Mouse (Mus musculus): ENCODE results near the gene Atxn2l. TPM values are rescaled to one million over a fixed set of nuclear protein-coding genes. Genes with fewer than 3 reads are reported as not detected.

Gene Atxn2l
- polyA plus RNA-seq, 1 experiment from 2014 or later: 55.1 TPM

DNA sequence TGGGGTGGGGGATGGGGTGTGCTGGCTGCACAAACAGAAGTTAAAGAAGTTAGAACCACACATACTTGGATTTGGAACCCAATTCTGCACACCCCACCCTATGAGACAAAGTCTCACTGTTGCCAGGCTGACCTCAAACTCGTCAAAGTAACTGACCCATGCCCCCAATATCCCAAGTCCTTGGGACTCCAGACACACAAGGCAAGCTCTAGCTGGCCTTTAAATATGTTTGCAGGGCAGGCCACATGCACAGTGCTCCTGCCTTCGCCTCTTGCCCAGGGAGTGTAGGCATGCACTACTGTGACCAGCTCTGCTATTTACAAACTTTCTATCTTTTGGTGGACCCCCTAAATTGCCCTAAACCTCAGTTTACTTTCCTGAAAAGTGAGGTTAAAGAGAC, 48.0 kb downstream of the Atxn2l start:
- Histone ChIP-seq H3K4me1 (replicated peaks; ENCODE audit: control insufficient read depth, insufficient read depth, low read length) (no peaks in the 10 kb centered on the region), H3K36me3 (ENCODE audit: control insufficient read depth, insufficient read depth, low read length) (no peaks in the 10 kb centered on the region), H3K4me2 (replicated peaks; ENCODE audit: low read depth, low read length) (no peak overlapping the region), H3K4me3 (ENCODE audit: low read depth, low read length) (no peak overlapping the region), H3K9me3 (ENCODE audit: control insufficient read depth, low read length) (no peaks in the 10 kb centered on the region), H3K9ac (ENCODE audit: low read depth, low read length) (no peak overlapping the region), H3K27me3 (ENCODE audit: control insufficient read depth, insufficient read depth, low read length) (no peaks in the 10 kb centered on the region), H3K27ac (ENCODE audit: low read depth, low read length) (no peak overlapping the region)
- ATAC-seq (ENCODE audit: low FRiP score) (no peak), DNase-seq (ENCODE audit: low spot score) (no peak)
- 77% methylated on average over 2 of the region's 2 CpGs for WGBS

DNA sequence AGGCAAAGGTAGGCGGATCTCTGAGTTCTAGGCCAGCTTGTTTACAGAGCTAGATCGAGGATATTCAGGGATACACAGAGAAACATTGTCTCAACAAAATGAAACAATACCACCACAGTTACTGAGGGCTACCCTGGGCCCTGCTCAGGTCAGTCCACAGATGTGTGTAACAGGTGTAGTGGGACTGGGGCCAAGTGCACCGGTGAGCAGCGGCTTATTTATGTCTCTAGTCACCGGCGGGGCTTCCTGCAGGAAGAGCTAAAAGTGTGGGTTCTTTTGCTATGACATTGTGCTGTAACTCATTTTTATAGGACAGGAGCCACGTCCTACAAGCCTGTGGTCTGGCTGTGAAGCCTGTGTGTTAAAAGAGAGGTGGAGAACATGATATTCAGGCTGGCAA, 49.4 kb downstream of the Atxn2l start:
- H3K4me3 ChIP-seq (ENCODE audit: low read depth, low read length): no peak overlapping the region
- 84% methylated on average over 7 of the region's 7 CpGs for WGBS

DNA sequence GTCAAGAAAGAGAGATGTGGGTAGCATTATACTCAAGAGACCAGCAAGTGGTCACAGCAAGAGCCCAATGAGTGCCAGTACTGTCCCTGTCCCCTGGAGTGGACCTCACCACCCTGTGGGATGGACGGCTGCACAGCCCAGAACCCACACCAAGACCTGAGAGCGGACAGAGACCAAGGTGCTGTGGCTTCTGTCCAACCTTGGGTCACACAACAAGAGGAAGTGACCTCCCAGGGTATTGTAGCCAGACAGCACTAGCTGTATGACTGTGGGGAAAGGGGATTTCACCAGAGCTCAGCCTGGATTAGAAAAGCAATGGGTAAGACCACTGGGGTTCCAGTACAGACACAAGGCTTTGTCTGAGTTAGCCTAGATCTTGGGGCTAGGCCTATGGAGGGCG, 51.0 kb downstream of the Atxn2l start:
- H3K36me3 ChIP-seq (ENCODE audit: control insufficient read depth, insufficient read depth, low read length): no peaks in the 10 kb centered on the region
- DNase-seq (ENCODE audit: low spot score) (no peak), ATAC-seq (ENCODE audit: low FRiP score) (no peak)
- no peaks in the 10 kb centered on the region for H3K4me1 ChIP-seq (replicated peaks; ENCODE audit: control insufficient read depth, insufficient read depth, low read length)
- H3K4me2 ChIP-seq (replicated peaks; ENCODE audit: low read depth, low read length): no peak overlapping the region
- no peak overlapping the region for H3K27ac ChIP-seq (ENCODE audit: low read depth, low read length)
- 92% methylated on average over 3 of the region's 3 CpGs for WGBS
- H3K9ac ChIP-seq (ENCODE audit: low read depth, low read length): no peak overlapping the region
- no peak overlapping the region for H3K4me3 ChIP-seq (ENCODE audit: low read depth, low read length)
- no peaks in the 10 kb centered on the region for H3K27me3 ChIP-seq (ENCODE audit: control insufficient read depth, insufficient read depth, low read length)
- no peaks in the 10 kb centered on the region for H3K9me3 ChIP-seq (ENCODE audit: control insufficient read depth, low read length)

More for the DNA sequence above, 49.4 kb downstream of the Atxn2l start:
- no peak for ATAC-seq (ENCODE audit: low FRiP score)
- Histone ChIP-seq H3K4me1 (replicated peaks; ENCODE audit: control insufficient read depth, insufficient read depth, low read length) (no peaks in the 10 kb centered on the region), H3K27me3 (ENCODE audit: control insufficient read depth, insufficient read depth, low read length) (no peaks in the 10 kb centered on the region), H3K4me2 (replicated peaks; ENCODE audit: low read depth, low read length) (no peak overlapping the region), H3K9ac (ENCODE audit: low read depth, low read length) (no peak overlapping the region), H3K9me3 (ENCODE audit: control insufficient read depth, low read length) (no peaks in the 10 kb centered on the region), H3K27ac (ENCODE audit: low read depth, low read length) (no peak overlapping the region), H3K36me3 (ENCODE audit: control insufficient read depth, insufficient read depth, low read length) (no peaks in the 10 kb centered on the region)
- DNase-seq (ENCODE audit: low spot score): no peak

DNA sequence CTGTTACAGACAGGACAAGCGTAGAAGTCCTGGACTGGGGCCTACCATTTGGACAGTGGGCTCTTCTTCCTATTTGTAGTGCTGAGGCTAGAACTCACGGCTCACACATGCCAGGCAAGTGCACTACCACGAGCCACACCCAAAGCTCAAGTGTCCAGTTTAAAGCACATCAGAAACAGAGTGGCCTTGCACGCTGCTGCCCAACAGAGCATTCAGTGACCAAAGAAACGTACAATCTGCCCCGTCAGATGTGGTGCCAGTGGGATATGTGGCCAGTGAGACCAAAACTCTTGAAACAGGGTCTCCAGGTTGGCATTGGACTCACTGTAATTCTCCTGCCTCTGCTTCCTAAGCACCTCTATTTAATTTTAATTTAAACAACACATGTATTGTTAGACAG, 52.6 kb downstream of the Atxn2l start:
- ATAC-seq (ENCODE audit: low FRiP score): no peak
- H3K27ac ChIP-seq (ENCODE audit: low read depth, low read length): no peak overlapping the region
- H3K4me3 ChIP-seq (ENCODE audit: low read depth, low read length): no peak overlapping the region
- no peaks in the 10 kb centered on the region for H3K9me3 ChIP-seq (ENCODE audit: control insufficient read depth, low read length)
- H3K27me3 ChIP-seq (ENCODE audit: control insufficient read depth, insufficient read depth, low read length): no peaks in the 10 kb centered on the region
- no peaks in the 10 kb centered on the region for H3K4me1 ChIP-seq (replicated peaks; ENCODE audit: control insufficient read depth, insufficient read depth, low read length)
- DNase-seq (ENCODE audit: low spot score): no peak
- 86% methylated on average over 6 of the region's 6 CpGs for whole genome bisulfite sequencing
- no peaks in the 10 kb centered on the region for H3K36me3 ChIP-seq (ENCODE audit: control insufficient read depth, insufficient read depth, low read length)
- no peak overlapping the region for H3K4me2 ChIP-seq (replicated peaks; ENCODE audit: low read depth, low read length)
- H3K9ac ChIP-seq (ENCODE audit: low read depth, low read length): no peak overlapping the region

DNA sequence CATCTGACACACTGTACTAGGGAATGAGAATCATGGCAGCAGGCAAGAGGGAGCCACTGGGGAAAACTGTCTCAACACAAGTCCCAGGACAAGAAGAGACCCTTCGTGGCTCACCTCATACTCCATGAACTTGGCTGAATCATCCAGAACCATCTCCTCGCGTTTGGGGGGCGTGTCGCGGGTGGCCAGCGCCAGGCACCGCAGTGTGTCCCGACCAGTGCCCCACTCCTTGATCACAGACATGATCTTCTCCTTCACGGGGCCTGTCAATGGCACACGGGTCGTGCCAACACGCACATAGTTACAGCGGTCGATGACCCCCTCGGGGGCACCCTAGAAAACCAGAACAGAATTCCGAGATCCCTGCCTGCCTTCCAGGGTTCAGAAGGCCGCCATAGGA, 53.2 kb downstream of the Atxn2l start:
- no peaks in the 10 kb centered on the region for H3K27me3 ChIP-seq (ENCODE audit: control insufficient read depth, insufficient read depth, low read length)
- 92% methylated on average over 18 of the region's 18 CpGs for WGBS
- no peak overlapping the region for H3K27ac ChIP-seq (ENCODE audit: low read depth, low read length)
- no peak overlapping the region for H3K4me3 ChIP-seq (ENCODE audit: low read depth, low read length)
- H3K9ac ChIP-seq (ENCODE audit: low read depth, low read length): no peak overlapping the region
- ATAC-seq (ENCODE audit: low FRiP score) (no peak), DNase-seq (ENCODE audit: low spot score) (no peak)
- H3K4me2 ChIP-seq (replicated peaks; ENCODE audit: low read depth, low read length): no peak overlapping the region
- no peaks in the 10 kb centered on the region for H3K4me1 ChIP-seq (replicated peaks; ENCODE audit: control insufficient read depth, insufficient read depth, low read length)
- no peaks in the 10 kb centered on the region for H3K36me3 ChIP-seq (ENCODE audit: control insufficient read depth, insufficient read depth, low read length)
- no peaks in the 10 kb centered on the region for H3K9me3 ChIP-seq (ENCODE audit: control insufficient read depth, low read length)

DNA sequence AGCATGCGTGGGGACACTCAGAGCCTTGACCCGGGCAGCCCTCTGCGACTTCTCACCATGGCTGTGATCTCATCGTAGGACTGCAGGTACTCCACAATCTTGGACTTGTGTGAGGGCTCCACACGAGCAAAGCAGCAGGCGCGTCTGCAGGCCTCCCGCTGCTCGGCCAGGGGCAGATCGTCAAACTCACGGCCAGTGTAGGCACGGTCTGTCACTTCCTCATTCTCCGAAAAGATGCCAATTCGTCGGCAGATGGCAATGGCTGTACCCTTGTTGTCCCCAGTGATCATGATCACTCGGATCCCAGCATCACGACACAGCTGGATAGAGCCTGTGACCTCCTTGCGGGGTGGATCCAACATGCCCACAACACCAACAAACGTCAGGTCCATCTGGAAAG, 54.8 kb downstream of the Atxn2l start:
- ATAC-seq (ENCODE audit: low FRiP score) (no peak), DNase-seq (ENCODE audit: low spot score) (no peak)
- WGBS: 93% methylated on average over 19 of the region's 19 CpGs
- Histone ChIP-seq H3K27me3 (ENCODE audit: control insufficient read depth, insufficient read depth, low read length) (no peaks in the 10 kb centered on the region), H3K4me2 (replicated peaks; ENCODE audit: low read depth, low read length) (no peak overlapping the region), H3K4me3 (ENCODE audit: low read depth, low read length) (no peak overlapping the region), H3K27ac (ENCODE audit: low read depth, low read length) (no peak overlapping the region), H3K9ac (ENCODE audit: low read depth, low read length) (no peak overlapping the region), H3K36me3 (ENCODE audit: control insufficient read depth, insufficient read depth, low read length) (no peaks in the 10 kb centered on the region; the same call in 1 of the 2 replicates), H3K9me3 (ENCODE audit: control insufficient read depth, low read length) (no peaks in the 10 kb centered on the region), H3K4me1 (replicated peaks; ENCODE audit: control insufficient read depth, insufficient read depth, low read length) (no peaks in the 10 kb centered on the region)

DNA sequence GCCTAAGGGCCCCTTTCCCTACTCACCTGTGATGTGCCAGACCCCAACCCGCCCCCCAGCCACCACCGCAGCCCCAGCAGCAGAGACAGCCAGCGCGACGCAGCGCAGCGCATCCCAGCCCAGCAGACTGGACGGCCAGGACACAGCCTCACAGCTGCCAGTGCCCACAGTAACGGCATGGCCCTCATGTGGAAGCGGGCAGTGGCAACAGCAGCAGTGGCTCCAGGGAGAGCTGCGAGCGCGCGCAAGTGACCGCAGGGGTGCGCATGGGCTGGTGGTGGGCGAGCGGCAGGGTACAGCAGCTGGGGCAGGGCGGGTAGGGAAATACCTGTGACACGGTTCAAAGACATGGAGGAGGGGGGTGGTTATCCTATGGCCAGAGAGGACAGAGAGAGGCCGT, 57.0 kb downstream of the Atxn2l start:
- 93% methylated on average over 21 of the region's 21 CpGs for WGBS
- H3K9ac ChIP-seq (ENCODE audit: low read depth, low read length): no peak overlapping the region
- no peak for ATAC-seq (ENCODE audit: low FRiP score)

DNA sequence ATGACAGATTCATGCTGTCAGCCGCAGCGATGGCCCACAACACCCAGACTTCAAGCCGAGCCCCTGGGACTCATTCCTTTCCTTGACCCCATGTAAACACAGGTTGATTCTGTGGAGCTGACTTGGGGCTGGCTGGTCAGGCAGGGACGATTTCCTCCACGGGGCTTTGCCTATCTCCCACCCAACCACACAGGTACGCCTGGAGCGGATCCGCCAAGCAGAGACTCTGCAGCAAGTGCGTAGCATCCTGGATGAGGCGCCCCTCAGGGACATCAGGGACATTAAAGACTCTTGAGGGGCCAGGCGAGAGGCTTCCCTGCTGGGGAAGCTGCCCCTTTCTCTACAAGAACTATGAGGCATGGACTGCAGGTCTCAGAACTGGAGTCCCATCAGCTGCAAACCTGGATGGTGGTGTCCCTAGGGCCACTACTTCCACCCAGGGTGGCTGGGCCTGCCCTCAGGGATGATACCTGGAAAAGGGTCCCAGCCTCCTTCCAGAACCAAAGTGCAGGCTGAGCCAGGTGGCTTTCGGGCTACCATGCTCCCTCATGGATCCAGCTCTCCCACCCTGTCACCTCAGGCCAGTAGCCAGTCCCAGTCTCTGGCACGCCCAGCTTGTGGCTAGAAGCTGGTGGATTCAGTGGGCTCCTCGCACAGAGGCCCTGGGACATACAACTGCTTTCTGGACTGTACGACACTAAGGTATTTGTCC, 58.0 kb downstream of the Atxn2l start:
- Histone ChIP-seq H3K4me1 (replicated peaks; ENCODE audit: control insufficient read depth, insufficient read depth, low read length) (no peaks in the 10 kb centered on the region), H3K27me3 (ENCODE audit: control insufficient read depth, insufficient read depth, low read length) (no peaks in the 10 kb centered on the region), H3K4me3 (ENCODE audit: low read depth, low read length) (no peak overlapping the region), H3K9ac (ENCODE audit: low read depth, low read length) (no peak overlapping the region), H3K36me3 (ENCODE audit: control insufficient read depth, insufficient read depth, low read length) (no peaks in the 10 kb centered on the region; the same call in 1 of the 2 replicates), H3K9me3 (ENCODE audit: control insufficient read depth, low read length) (no peaks in the 10 kb centered on the region), H3K4me2 (replicated peaks; ENCODE audit: low read depth, low read length) (no peak overlapping the region), H3K27ac (ENCODE audit: low read depth, low read length) (no peak overlapping the region)
- no peak for DNase-seq (ENCODE audit: low spot score)
- WGBS: 93% methylated on average over 15 of the region's 15 CpGs
- ATAC-seq (ENCODE audit: low FRiP score): no peak

More for the DNA sequence above, 57.0 kb downstream of the Atxn2l start:
- H3K9me3 ChIP-seq (ENCODE audit: control insufficient read depth, low read length): no peaks in the 10 kb centered on the region
- no peak overlapping the region for H3K4me2 ChIP-seq (replicated peaks; ENCODE audit: low read depth, low read length)
- no peak for DNase-seq (ENCODE audit: low spot score)
- H3K27me3 ChIP-seq (ENCODE audit: control insufficient read depth, insufficient read depth, low read length): no peaks in the 10 kb centered on the region
- H3K36me3 ChIP-seq (ENCODE audit: control insufficient read depth, insufficient read depth, low read length): no peaks in the 10 kb centered on the region; the same call in 1 of the 2 replicates
- no peak overlapping the region for H3K27ac ChIP-seq (ENCODE audit: low read depth, low read length)
- H3K4me1 ChIP-seq (replicated peaks; ENCODE audit: control insufficient read depth, insufficient read depth, low read length): no peaks in the 10 kb centered on the region
- H3K4me3 ChIP-seq (ENCODE audit: low read depth, low read length): no peak overlapping the region

DNA sequence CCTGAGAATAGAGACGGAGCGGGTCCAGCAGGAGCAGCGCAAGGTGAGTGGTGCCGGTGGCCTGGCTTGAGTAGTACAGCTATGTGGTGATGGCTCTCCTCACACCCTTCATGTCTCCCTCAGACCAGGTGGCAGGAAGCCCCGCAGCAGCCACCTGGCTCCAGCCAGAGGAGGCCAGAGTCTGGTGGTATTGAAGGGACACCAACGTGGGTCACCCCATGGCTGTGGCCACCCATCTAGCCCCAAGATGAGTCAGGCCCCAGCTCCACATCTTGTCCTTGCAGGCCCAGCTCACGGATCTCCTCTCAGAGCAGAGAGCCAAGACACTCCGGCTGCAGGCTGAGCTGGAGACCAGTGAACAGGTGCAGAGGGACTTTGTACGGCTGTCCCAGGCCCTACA, 58.7 kb downstream of the Atxn2l start:
- Histone ChIP-seq H3K36me3 (ENCODE audit: control insufficient read depth, insufficient read depth, low read length) (no peaks in the 10 kb centered on the region; the same call in 1 of the 2 replicates), H3K4me2 (replicated peaks; ENCODE audit: low read depth, low read length) (no peak overlapping the region), H3K4me1 (replicated peaks; ENCODE audit: control insufficient read depth, insufficient read depth, low read length) (no peaks in the 10 kb centered on the region), H3K9ac (ENCODE audit: low read depth, low read length) (no peak overlapping the region), H3K27me3 (ENCODE audit: control insufficient read depth, insufficient read depth, low read length) (no peaks in the 10 kb centered on the region), H3K4me3 (ENCODE audit: low read depth, low read length) (no peak overlapping the region), H3K27ac (ENCODE audit: low read depth, low read length) (no peak overlapping the region), H3K9me3 (ENCODE audit: control insufficient read depth, low read length) (no peaks in the 10 kb centered on the region)
- 90% methylated on average over 9 of the region's 9 CpGs for WGBS
- DNase-seq (ENCODE audit: low spot score) (no peak), ATAC-seq (ENCODE audit: low FRiP score) (no peak)
